Mouse (Mus musculus): ENCODE measurements around the gene Aoah.

GRCm38 (mm10) chr13:20784060-20784459, 9.9 kb upstream of the Aoah start:
- TF ChIP-seq CTCF (IDR thresholded peaks at IDR 0.05; ENCODE audit: extremely low read depth, insufficient read depth, insufficient read length, insufficient replicate concordance) = no peak
- TF ChIP-seq POLR2A (IDR thresholded peaks at IDR 0.05; ENCODE audit: low read depth, low read length) = no peak
